Mouse (Mus musculus) layer of hippocampus, postnatal 14 days (tissue): ENCODE data around the gene Gm21188. TPM values are rescaled to one million over a fixed set of nuclear protein-coding genes. Genes with fewer than 3 reads are reported as not detected.
A peak's percentile ranks its signal among the peaks of the same experiment; 100 is the strongest.
"Not testable (repeated sequence)": the region's sequence is repeated elsewhere in the genome, so short reads cannot be mapped to it uniquely, and the experiment has no call there.

Experiments
- DNase-seq, 2 experiments: peaks; one replicate each; pipeline ENCODE4 v3.0.0; 2021 to 2022; ENCODE audit warnings: low spot score in 2 of 2, mixed read lengths in 1 of 2
- total RNA-seq, 2 experiments: library from RNA; stranded (reverse); gene quantifications; 2 replicates each; pipeline ENCODE4 v1.2.3; 2021

The Gm21188 gene
- total RNA-seq, 2 experiments from 2014 or later = not detected

- DNase-seq = not testable (repeated sequence)
These were observed 25.1 kb downstream of the Gm21188 start, which contains the start of gene Gm36079 for GRCm38 (mm10) chr13:120026911-120027310. Gm36079 (minus strand) TSS chr13:120027011.

GRCm38 (mm10) chr13:120026373-120026772 is 25.6 kb downstream of the Gm21188 start:
- DNase-seq = not testable (repeated sequence)

GRCm38 (mm10) chr13:120025576-120025975 is 26.4 kb downstream of the Gm21188 start:
- DNase-seq = peak; percentile 49 to 56

DNA sequence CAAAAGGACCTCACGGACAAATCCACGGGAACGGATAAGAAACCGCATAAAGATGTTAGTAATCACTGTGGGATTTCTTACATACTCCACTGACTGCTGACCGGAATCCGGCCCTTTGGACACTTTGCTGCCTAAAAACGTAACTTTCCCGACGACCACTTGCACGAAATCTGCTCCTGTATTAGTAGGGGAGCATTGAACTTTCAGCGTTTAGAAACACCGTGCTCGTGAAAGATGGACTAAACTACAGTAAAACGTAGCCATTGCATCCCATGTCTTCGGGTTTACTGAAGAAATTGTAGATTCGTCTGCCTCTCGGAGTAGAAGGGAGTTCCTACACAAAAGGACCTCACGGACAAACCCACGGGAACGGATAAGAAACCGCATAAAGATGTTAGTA is 27.0 kb downstream of the Gm21188 start:
- not testable (repeated sequence) for DNase-seq

- DNase-seq = not testable (repeated sequence)
These were observed 27.4 kb downstream of the Gm21188 start for GRCm38 (mm10) chr13:120024581-120024980.

GRCm38 (mm10) chr13:120021477-120021876 is 30.5 kb downstream of the Gm21188 start:
- not testable (repeated sequence) for DNase-seq

- DNase-seq = not testable (repeated sequence)
These were observed 36.5 kb downstream of the Gm21188 start for GRCm38 (mm10) chr13:120015348-120016007.

DNA sequence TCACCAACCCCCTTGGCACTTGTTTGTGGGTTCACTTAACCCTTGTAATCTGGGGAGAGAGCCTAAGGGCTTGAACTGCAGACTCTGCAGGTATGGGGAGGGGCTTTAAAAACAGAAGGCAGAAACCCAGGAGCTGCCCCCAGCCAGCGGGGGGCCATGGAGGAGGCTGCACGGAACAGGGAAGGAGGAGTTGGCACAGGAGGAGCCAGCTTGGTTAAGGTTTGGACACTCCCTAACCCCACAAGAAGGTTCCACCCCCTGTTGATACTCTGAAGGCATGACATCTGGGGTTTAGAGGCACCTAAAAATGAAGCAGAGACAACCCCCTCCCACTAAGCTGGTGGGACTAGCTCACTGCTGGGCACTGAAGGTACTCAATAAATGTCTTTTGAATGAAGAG is 38.0 kb downstream of the Gm21188 start:
- DNase-seq = not testable (repeated sequence)

GRCm38 (mm10) chr13:120013544-120013943 is 38.5 kb downstream of the Gm21188 start:
- DNase-seq = not testable (repeated sequence)

GRCm38 (mm10) chr13:120010068-120010467 is 41.9 kb downstream of the Gm21188 start:
- not testable (repeated sequence) for DNase-seq

DNA sequence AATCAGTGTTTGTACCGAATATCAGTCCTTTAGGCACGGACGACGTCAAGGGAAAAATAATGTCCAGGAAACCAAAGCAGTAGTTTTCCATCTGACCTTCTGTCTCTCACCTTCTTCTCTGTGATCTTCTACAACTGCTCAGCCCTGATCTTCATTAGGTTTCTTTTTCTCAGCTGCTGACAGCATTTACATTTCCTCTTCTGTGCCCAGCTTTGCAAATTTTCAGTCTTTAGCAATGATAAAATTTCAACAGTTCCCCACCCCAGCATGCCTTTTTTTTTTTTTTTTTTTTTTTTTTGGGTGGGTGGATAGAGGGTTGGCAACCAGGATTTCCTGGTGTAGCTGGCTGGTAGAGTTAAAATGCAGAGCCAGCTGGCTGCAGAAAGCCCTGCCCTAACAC is 52.8 kb downstream of the Gm21188 start:
- DNase-seq = not testable (repeated sequence)

GRCm38 (mm10) chr13:119998442-119999086 is 53.4 kb downstream of the Gm21188 start:
- DNase-seq = not testable (repeated sequence)

- not testable (repeated sequence) for DNase-seq
These were observed 60.0 kb downstream of the Gm21188 start for GRCm38 (mm10) chr13:119991917-119992496.

DNA sequence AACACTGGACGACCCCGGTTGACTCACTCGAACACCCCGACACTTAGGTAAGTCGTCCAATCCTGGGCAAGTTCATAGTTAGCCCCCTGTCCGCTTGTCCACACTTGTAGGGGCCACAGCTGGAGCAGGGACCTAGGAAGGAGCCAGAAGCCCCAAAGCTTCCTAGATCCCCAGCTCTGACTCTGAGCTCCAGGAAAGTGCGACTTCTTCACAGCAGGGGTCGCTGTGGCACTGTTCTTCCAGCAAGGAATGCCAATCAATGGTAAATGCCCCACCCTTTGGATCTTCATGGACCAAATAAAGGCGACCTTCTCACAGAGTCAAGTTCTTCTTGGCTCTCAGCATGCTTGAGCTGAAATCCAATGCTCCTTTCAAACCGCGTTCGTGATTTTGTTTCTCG is 60.7 kb downstream of the Gm21188 start:
- DNase-seq = not testable (repeated sequence)

Other genes with a start within 250 kb of the Gm21188 start
- gene AF067063, start 222.0 kb downstream of the Gm21188 start, total RNA-seq = not detected
- not detected for gene D13Ertd608e, start 216.2 kb downstream of the Gm21188 start, total RNA-seq
- gene Tcstv1, start 157.4 kb downstream of the Gm21188 start, total RNA-seq = not detected
- gene Gm21761, start 122.9 kb downstream of the Gm21188 start, total RNA-seq = not detected
- not detected for gene B020031M17Rik, start 101.4 kb downstream of the Gm21188 start, total RNA-seq
- not detected for gene Gm36079, start 25.2 kb downstream of the Gm21188 start, total RNA-seq
- gene Gm20767, start 88.1 kb upstream of the Gm21188 start, total RNA-seq = not detected
- gene Gm21818, start 120.2 kb upstream of the Gm21188 start, total RNA-seq = not detected
- gene Gm21762, start 163.8 kb upstream of the Gm21188 start, total RNA-seq = not detected
- not detected for gene Gm21731, start 186.9 kb upstream of the Gm21188 start, total RNA-seq
- not detected for gene AF067061, start 210.9 kb upstream of the Gm21188 start, total RNA-seq
- gene BC147527, start 248.2 kb upstream of the Gm21188 start, total RNA-seq = not detected